Mouse (Mus musculus): ENCODE data around the gene Nxpe4. TPM values are rescaled to one million over a fixed set of nuclear protein-coding genes. Genes with fewer than 3 reads are reported as not detected.

Nxpe4 gene
- polyA plus RNA-seq, 1 experiment from 2014 or later = 6.4 TPM

- ATAC-seq = no peak
- Histone ChIP-seq H3K4me1 (replicated peaks) (no peaks in the 10 kb centered on the region), H3K9me3 (no peaks in the 10 kb centered on the region), H3K4me3 (replicated peaks) (no peak overlapping the region), H3K36me3 (no peaks in the 10 kb centered on the region), H3K4me2 (replicated peaks) (no peak overlapping the region), H3K9ac (replicated peaks) (no peak overlapping the region), H3K27ac (no peak overlapping the region), H3K27me3 (no peaks in the 10 kb centered on the region)
- 89% methylated on average over 2 of the region's 2 CpGs for WGBS
Observed at GRCm38 (mm10) chr9:48421561-48421960, 259.7 kb downstream of the Nxpe4 start.

GRCm38 (mm10) chr9:48422382-48422781 is 260.6 kb downstream of the Nxpe4 start:
- H3K4me1 ChIP-seq (replicated peaks) = no peaks in the 10 kb centered on the region
- no peak overlapping the region for H3K4me3 ChIP-seq (replicated peaks)
- no peaks in the 10 kb centered on the region for H3K27me3 ChIP-seq
- H3K9ac ChIP-seq (replicated peaks) = no peak overlapping the region
- 83% methylated on average over 8 of the region's 8 CpGs for WGBS
- no peaks in the 10 kb centered on the region for H3K36me3 ChIP-seq
- H3K4me2 ChIP-seq (replicated peaks) = no peak overlapping the region
- no peak for ATAC-seq
- H3K27ac ChIP-seq = no peak overlapping the region
- H3K9me3 ChIP-seq = no peaks in the 10 kb centered on the region

- no peak overlapping the region for H3K4me2 ChIP-seq (replicated peaks)
- no peak overlapping the region for H3K27ac ChIP-seq
- H3K4me1 ChIP-seq (replicated peaks) = no peaks in the 10 kb centered on the region
- no peaks in the 10 kb centered on the region for H3K27me3 ChIP-seq
- ATAC-seq = no peak
- H3K36me3 ChIP-seq = no peaks in the 10 kb centered on the region
- 42% methylated on average over 1 of the region's 1 CpGs for WGBS
- no peaks in the 10 kb centered on the region for H3K9me3 ChIP-seq
- no peak overlapping the region for H3K4me3 ChIP-seq (replicated peaks)
- no peak overlapping the region for H3K9ac ChIP-seq (replicated peaks)
Observed at GRCm38 (mm10) chr9:48423256-48423655, 261.4 kb downstream of the Nxpe4 start.

- H3K36me3 ChIP-seq = no peaks in the 10 kb centered on the region
- ATAC-seq = no peak
Observed at GRCm38 (mm10) chr9:48427176-48427575, 265.4 kb downstream of the Nxpe4 start.

GRCm38 (mm10) chr9:48432449-48432848 is 270.6 kb downstream of the Nxpe4 start:
- no peak for ATAC-seq

More at GRCm38 (mm10) chr9:48427176-48427575, 265.4 kb downstream of the Nxpe4 start:
- no peak overlapping the region for H3K4me3 ChIP-seq (replicated peaks)
- 92% methylated on average over 7 of the region's 7 CpGs for WGBS
- H3K27me3 ChIP-seq = no peaks in the 10 kb centered on the region
- no peak overlapping the region for H3K4me2 ChIP-seq (replicated peaks)
- no peak overlapping the region for H3K27ac ChIP-seq
- H3K9me3 ChIP-seq = no peaks in the 10 kb centered on the region
- no peaks in the 10 kb centered on the region for H3K4me1 ChIP-seq (replicated peaks)
- H3K9ac ChIP-seq (replicated peaks) = no peak overlapping the region

GRCm38 (mm10) chr9:48443873-48444272 is 282.1 kb downstream of the Nxpe4 start:
- H3K27me3 ChIP-seq = no peaks in the 10 kb centered on the region
- 87% methylated on average over 1 of the region's 1 CpGs for WGBS
- ATAC-seq = no peak

More at GRCm38 (mm10) chr9:48432449-48432848, 270.6 kb downstream of the Nxpe4 start:
- Histone ChIP-seq H3K4me1 (replicated peaks) (no peaks in the 10 kb centered on the region), H3K9me3 (no peaks in the 10 kb centered on the region), H3K27me3 (no peaks in the 10 kb centered on the region), H3K9ac (replicated peaks) (no peak overlapping the region), H3K4me3 (replicated peaks) (no peak overlapping the region), H3K4me2 (replicated peaks) (no peak overlapping the region), H3K36me3 (no peaks in the 10 kb centered on the region), H3K27ac (no peak overlapping the region)
- WGBS = 87% methylated on average over 8 of the region's 8 CpGs

GRCm38 (mm10) chr9:48444821-48445220 is 283.0 kb downstream of the Nxpe4 start:
- no peak overlapping the region for H3K4me3 ChIP-seq (replicated peaks)
- H3K27me3 ChIP-seq = no peaks in the 10 kb centered on the region
- H3K36me3 ChIP-seq = no peaks in the 10 kb centered on the region
- ATAC-seq = no peak
- H3K4me2 ChIP-seq (replicated peaks) = no peak overlapping the region
- H3K4me1 ChIP-seq (replicated peaks) = no peaks in the 10 kb centered on the region
- H3K9me3 ChIP-seq = no peaks in the 10 kb centered on the region
- no peak overlapping the region for H3K27ac ChIP-seq
- no peak overlapping the region for H3K9ac ChIP-seq (replicated peaks)
- WGBS = 90% methylated on average over 2 of the region's 2 CpGs

More at GRCm38 (mm10) chr9:48443873-48444272, 282.1 kb downstream of the Nxpe4 start:
- Histone ChIP-seq H3K9ac (replicated peaks) (no peak overlapping the region), H3K27ac (no peak overlapping the region), H3K36me3 (no peaks in the 10 kb centered on the region), H3K4me3 (replicated peaks) (no peak overlapping the region), H3K4me1 (replicated peaks) (no peaks in the 10 kb centered on the region), H3K9me3 (no peaks in the 10 kb centered on the region), H3K4me2 (replicated peaks) (no peak overlapping the region)

GRCm38 (mm10) chr9:48447783-48448209 is 286.0 kb downstream of the Nxpe4 start:
- 39% methylated on average over 5 of the region's 5 CpGs for WGBS
- Histone ChIP-seq H3K9ac (replicated peaks) (no peak overlapping the region), H3K4me3 (replicated peaks) (no peak overlapping the region), H3K36me3 (no peaks in the 10 kb centered on the region), H3K27ac (no peak overlapping the region), H3K9me3 (no peaks in the 10 kb centered on the region), H3K4me1 (replicated peaks) (no peaks in the 10 kb centered on the region), H3K27me3 (no peaks in the 10 kb centered on the region), H3K4me2 (replicated peaks) (no peak overlapping the region)
- ATAC-seq = no peak

Other genes with a start within 250 kb of the Nxpe4 start
- gene Nxpe2, start 191.4 kb downstream of the Nxpe4 start, polyA plus RNA-seq (2015; fragmentation: Nextera tagmentation; extraction: Ambion mirVana) = 0.38 and 0.62 TPM in 2 replicates